Mouse (Mus musculus): Measurements from ENCODE around the gene Clk2. TPM values are rescaled to one million over a fixed set of nuclear protein-coding genes. Genes with fewer than 3 reads are reported as not detected.

Gene Clk2
- polyA plus RNA-seq (2012; ENCODE audit: insufficient read depth, low replicate concordance), result 12.9 and 13.3 TPM in 2 replicates

- H3K4me3 ChIP-seq (replicated peaks), result peak within 1 kb of the TSS; percentile 93
- TF ChIP-seq FLI1 (IDR thresholded peaks at IDR 0.05; ENCODE audit: low read length) (no peak), GATA1 (IDR thresholded peaks at IDR 0.05; ENCODE audit: borderline replicate concordance, low read length) (no peak)
- peaks cover 36% of the 10 kb centered on the region for H3K36me3 ChIP-seq (replicated peaks; ENCODE audit: low read length)
- H3K9me3 ChIP-seq, result no peaks in the 10 kb centered on the region
- peaks cover 45% of the 10 kb centered on the region for H3K4me1 ChIP-seq
- peaks cover 3% of the 10 kb centered on the region for H3K27me3 ChIP-seq (replicated peaks)
Measured at GRCm38 (mm10) chr3:89164506-89165267, at the start of gene Clk2. Clk2 (plus strand) TSS chr3:89164795.

GRCm38 (mm10) chr3:89115522-89115921 is 49.1 kb upstream of the Clk2 start:
- Histone ChIP-seq H3K4me3 (replicated peaks) (no peak overlapping the region), H3K9me3 (no peaks in the 10 kb centered on the region), H3K27me3 (replicated peaks) (peaks cover 21% of the 10 kb centered on the region), H3K4me1 (peaks cover 20% of the 10 kb centered on the region), H3K36me3 (replicated peaks; ENCODE audit: low read length) (no peaks in the 10 kb centered on the region)
- TF ChIP-seq GATA1 (IDR thresholded peaks at IDR 0.05; ENCODE audit: borderline replicate concordance, low read length), result no peak
- TF ChIP-seq FLI1 (IDR thresholded peaks at IDR 0.05; ENCODE audit: low read length), result no peak

GRCm38 (mm10) chr3:89123313-89123712 is 41.3 kb upstream of the Clk2 start:
- TF ChIP-seq GATA1 (IDR thresholded peaks at IDR 0.05; ENCODE audit: borderline replicate concordance, low read length) (no peak), FLI1 (IDR thresholded peaks at IDR 0.05; ENCODE audit: low read length) (no peak)
- no peak overlapping the region for H3K4me3 ChIP-seq (replicated peaks)
- H3K4me1 ChIP-seq, result peaks cover 17% of the 10 kb centered on the region
- peaks cover 26% of the 10 kb centered on the region for H3K27me3 ChIP-seq (replicated peaks)
- no peaks in the 10 kb centered on the region for H3K9me3 ChIP-seq
- no peaks in the 10 kb centered on the region for H3K36me3 ChIP-seq (replicated peaks; ENCODE audit: low read length)

GRCm38 (mm10) chr3:89124241-89124640 is 40.4 kb upstream of the Clk2 start:
- TF ChIP-seq GATA1 (IDR thresholded peaks at IDR 0.05; ENCODE audit: borderline replicate concordance, low read length) (no peak), FLI1 (IDR thresholded peaks at IDR 0.05; ENCODE audit: low read length) (no peak)
- H3K27me3 ChIP-seq (replicated peaks), result peaks cover 30% of the 10 kb centered on the region
- H3K9me3 ChIP-seq, result no peaks in the 10 kb centered on the region
- peaks cover 22% of the 10 kb centered on the region for H3K4me1 ChIP-seq
- no peak overlapping the region for H3K4me3 ChIP-seq (replicated peaks)
- no peaks in the 10 kb centered on the region for H3K36me3 ChIP-seq (replicated peaks; ENCODE audit: low read length)

GRCm38 (mm10) chr3:89125981-89126380 is 38.6 kb upstream of the Clk2 start:
- Histone ChIP-seq H3K4me1 (peaks cover 25% of the 10 kb centered on the region), H3K9me3 (no peaks in the 10 kb centered on the region), H3K36me3 (replicated peaks; ENCODE audit: low read length) (no peaks in the 10 kb centered on the region), H3K27me3 (replicated peaks) (peaks cover 27% of the 10 kb centered on the region), H3K4me3 (replicated peaks) (no peak overlapping the region)
- TF ChIP-seq FLI1 (IDR thresholded peaks at IDR 0.05; ENCODE audit: low read length), result no peak
- no peak for TF ChIP-seq GATA1 (IDR thresholded peaks at IDR 0.05; ENCODE audit: borderline replicate concordance, low read length)

GRCm38 (mm10) chr3:89129908-89130307 is 34.7 kb upstream of the Clk2 start:
- peaks cover 30% of the 10 kb centered on the region for H3K4me1 ChIP-seq

GRCm38 (mm10) chr3:89131816-89132215 is 32.8 kb upstream of the Clk2 start:
- H3K4me1 ChIP-seq, result peaks cover 38% of the 10 kb centered on the region

More at GRCm38 (mm10) chr3:89129908-89130307, 34.7 kb upstream of the Clk2 start:
- TF ChIP-seq GATA1 (IDR thresholded peaks at IDR 0.05; ENCODE audit: borderline replicate concordance, low read length), result no peak
- TF ChIP-seq FLI1 (IDR thresholded peaks at IDR 0.05; ENCODE audit: low read length), result no peak
- Histone ChIP-seq H3K27me3 (replicated peaks) (peaks cover 52% of the 10 kb centered on the region), H3K36me3 (replicated peaks; ENCODE audit: low read length) (no peaks in the 10 kb centered on the region), H3K9me3 (no peaks in the 10 kb centered on the region), H3K4me3 (replicated peaks) (no peak overlapping the region)

GRCm38 (mm10) chr3:89132285-89133062 is 32.1 kb upstream of the Clk2 start:
- no peaks in the 10 kb centered on the region for H3K9me3 ChIP-seq
- H3K27me3 ChIP-seq (replicated peaks), result peaks cover 67% of the 10 kb centered on the region
- H3K4me3 ChIP-seq (replicated peaks), result peak overlapping the region; percentile 51
- H3K36me3 ChIP-seq (replicated peaks; ENCODE audit: low read length), result no peaks in the 10 kb centered on the region
- H3K4me1 ChIP-seq, result peaks cover 38% of the 10 kb centered on the region
- TF ChIP-seq GATA1 (IDR thresholded peaks at IDR 0.05; ENCODE audit: borderline replicate concordance, low read length), result no peak
- no peak for TF ChIP-seq FLI1 (IDR thresholded peaks at IDR 0.05; ENCODE audit: low read length)

More at GRCm38 (mm10) chr3:89131816-89132215, 32.8 kb upstream of the Clk2 start:
- H3K4me3 ChIP-seq (replicated peaks), result no peak overlapping the region
- TF ChIP-seq GATA1 (IDR thresholded peaks at IDR 0.05; ENCODE audit: borderline replicate concordance, low read length) (no peak), FLI1 (IDR thresholded peaks at IDR 0.05; ENCODE audit: low read length) (no peak)
- H3K36me3 ChIP-seq (replicated peaks; ENCODE audit: low read length), result no peaks in the 10 kb centered on the region
- peaks cover 64% of the 10 kb centered on the region for H3K27me3 ChIP-seq (replicated peaks)
- H3K9me3 ChIP-seq, result no peaks in the 10 kb centered on the region

GRCm38 (mm10) chr3:89133063-89133450 is 31.5 kb upstream of the Clk2 start:
- Histone ChIP-seq H3K4me1 (peaks cover 38% of the 10 kb centered on the region), H3K27me3 (replicated peaks) (peaks cover 62% of the 10 kb centered on the region), H3K9me3 (no peaks in the 10 kb centered on the region), H3K4me3 (replicated peaks) (no peak overlapping the region), H3K36me3 (replicated peaks; ENCODE audit: low read length) (no peaks in the 10 kb centered on the region)
- no peak for TF ChIP-seq FLI1 (IDR thresholded peaks at IDR 0.05; ENCODE audit: low read length)
- TF ChIP-seq GATA1 (IDR thresholded peaks at IDR 0.05; ENCODE audit: borderline replicate concordance, low read length), result no peak

- peaks cover 34% of the 10 kb centered on the region for H3K4me1 ChIP-seq
- H3K9me3 ChIP-seq, result no peaks in the 10 kb centered on the region
- peaks cover 61% of the 10 kb centered on the region for H3K27me3 ChIP-seq (replicated peaks)
- no peak for TF ChIP-seq GATA1 (IDR thresholded peaks at IDR 0.05; ENCODE audit: borderline replicate concordance, low read length)
- no peaks in the 10 kb centered on the region for H3K36me3 ChIP-seq (replicated peaks; ENCODE audit: low read length)
- no peak overlapping the region for H3K4me3 ChIP-seq (replicated peaks)
Measured at GRCm38 (mm10) chr3:89133752-89134151, 30.8 kb upstream of the Clk2 start.
